8 mouse cellular contexts compared by ENCODE assay signal in the genomic region with DNA sequence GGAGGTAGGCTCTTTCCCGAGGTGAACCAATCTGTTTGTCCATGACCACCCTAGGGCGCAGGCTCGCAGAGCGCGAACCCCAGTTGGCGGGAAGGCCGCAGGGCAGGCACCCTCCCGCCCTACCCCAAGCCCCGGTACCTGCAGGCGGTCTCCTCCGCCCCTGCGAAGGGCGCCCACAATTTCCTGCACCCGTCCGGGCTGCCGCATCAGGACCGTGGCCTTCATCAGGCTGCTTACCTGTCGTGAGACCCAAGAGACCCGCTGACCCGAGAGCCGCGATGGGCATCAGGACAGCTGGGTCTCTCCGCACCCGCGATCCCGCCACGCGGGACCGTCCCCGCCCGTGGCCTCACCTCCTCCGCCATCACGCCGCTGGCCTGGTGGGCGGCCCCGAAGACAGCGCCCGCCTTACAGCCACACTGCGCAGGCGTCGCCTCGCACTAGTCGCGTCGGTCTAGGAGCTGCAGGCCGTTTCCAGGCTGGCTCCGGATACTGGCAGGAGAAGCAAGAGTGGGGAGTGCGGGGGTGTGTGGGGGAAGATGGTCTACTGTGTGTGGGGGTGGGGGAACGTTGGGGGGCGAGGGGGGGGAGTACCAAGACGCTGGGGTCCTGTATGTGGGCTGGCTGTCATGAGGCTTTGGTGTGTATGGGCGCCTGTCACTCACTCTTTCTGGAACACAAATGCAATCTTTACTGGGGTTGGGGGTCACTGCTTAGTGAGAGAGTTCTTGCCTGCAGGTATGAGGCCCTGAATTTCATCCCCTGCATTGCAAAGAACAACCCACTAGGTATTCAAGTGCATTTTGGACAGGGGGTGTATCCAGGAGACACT. TPM values are rescaled to one million over a fixed set of nuclear protein-coding genes. Genes with fewer than 3 reads are reported as not detected.
DNase-seq lines count a peak whose midpoint lies in the region; ATAC-seq and TF ChIP-seq lines count a peak whose summit lies in the region.

No protein-coding gene starts in this region.

- H3K9me3 ChIP-seq in lung, embryonic 15.5 days = no peaks in the 10 kb centered on the region

- peak; percentile 86 for DNase-seq in MN1 (ENCODE audit: low spot score)
- DNase-seq in cerebellum, adult 8-10 months = peak; percentile 82
- peak; percentile 75 for DNase-seq in forelimb bud, embryonic 11.5 days (ENCODE audit: low read depth, low spot score)
- peak; percentile 52 for DNase-seq in layer of hippocampus, adult 9-10 months (ENCODE audit: low spot score)
- DNase-seq in thymus, adult 18-20 months = peak; percentile 78 to 84

- no peaks in the 10 kb centered on the region for H3K27me3 ChIP-seq in lung, embryonic 15.5 days

- peak; percentile 79 for TF ChIP-seq POLR2A in olfactory bulb, adult 2 months (IDR thresholded peaks at IDR 0.05; ENCODE audit: insufficient read depth, low read depth, low read length)

- peaks cover 14% of the 10 kb centered on the region for H3K4me1 ChIP-seq in lung, embryonic 15.5 days
- H3K4me1 ChIP-seq in olfactory bulb, adult 2 months (ENCODE audit: control insufficient read depth, insufficient read depth, low read length) = peaks cover 5% of the 10 kb centered on the region

- WGBS in lung, embryonic 15.5 days = 2% methylated on average over 52 of the region's 52 CpGs
- under 1% methylated on average over 52 of the region's 52 CpGs for WGBS in olfactory bulb, adult 2 months

- peaks cover 17% of the 10 kb centered on the region for H3K36me3 ChIP-seq in lung, embryonic 15.5 days

- H3K4me3 ChIP-seq in lung, embryonic 15.5 days = peak overlapping the region; percentile 79
- H3K4me3 ChIP-seq in olfactory bulb, adult 2 months (ENCODE audit: insufficient read depth, low read depth, low read length) = peak overlapping the region; percentile 93

- peak; percentile 78 to 93 for ATAC-seq in hematopoietic stem cell, adult 5-6 weeks (replicated peaks in 1 of 2; ENCODE audit: insufficient read depth in 1 of 2, low FRiP score in 2 of 2, low TSS enrichment in 1 of 2, low read depth in 1 of 2, poor library complexity in 2 of 2, severe bottlenecking in 2 of 2)
- ATAC-seq in lung, embryonic 15.5 days (ENCODE audit: borderline replicate concordance, extremely low read depth, low FRiP score, low TSS enrichment) = peak; percentile 97

- H3K4me2 ChIP-seq in lung, embryonic 15.5 days = peak overlapping the region; percentile 78

- TF ChIP-seq CTCF in olfactory bulb, adult 2 months (IDR thresholded peaks at IDR 0.05; ENCODE audit: insufficient read depth, low read depth, low read length) = no peak

- H3K27ac ChIP-seq in lung, embryonic 15.5 days = peak overlapping the region; percentile 62
- peak overlapping the region; percentile 56; the same call in 1 of the 2 replicates for H3K27ac ChIP-seq in olfactory bulb, adult 2 months (ENCODE audit: insufficient read depth, low read depth, low read length)

- H3K9ac ChIP-seq in lung, embryonic 15.5 days = peak overlapping the region; percentile 77

RNA-seq across cellular contexts. Expression of a gene that starts 0.7 kb away (rescaled TPM):
- total RNA-seq in hematopoietic stem cell, adult 5-6 weeks (2017) = 50.2 and 73.2 TPM in 2 replicates
- 129 and 133 TPM in 2 replicates for polyA plus RNA-seq in lung, embryonic 15.5 days (2015; fragmentation: Nextera tagmentation; extraction: Ambion mirVana)
- polyA plus RNA-seq in olfactory bulb, adult 2 months (2012; ENCODE audit: insufficient read depth, insufficient read length, low replicate concordance, missing spikeins) = not detected in 2 replicates

RNA-seq across cellular contexts. Expression of a gene that starts 0.8 kb away (rescaled TPM):
- total RNA-seq in hematopoietic stem cell, adult 5-6 weeks (2017) = 0.60 and 2.1 TPM in 2 replicates
- polyA plus RNA-seq in lung, embryonic 15.5 days (2015; fragmentation: Nextera tagmentation; extraction: Ambion mirVana) = 0.56 and 0.88 TPM in 2 replicates
- polyA plus RNA-seq in olfactory bulb, adult 2 months (2012; ENCODE audit: insufficient read depth, insufficient read length, low replicate concordance, missing spikeins) = not detected in 2 replicates

RNA-seq across cellular contexts. Expression of a gene that starts 25.4 kb away (rescaled TPM):
- 0.38 and 0.74 TPM in 2 replicates for total RNA-seq in hematopoietic stem cell, adult 5-6 weeks (2017)
- 142 and 143 TPM in 2 replicates for polyA plus RNA-seq in lung, embryonic 15.5 days (2015; fragmentation: Nextera tagmentation; extraction: Ambion mirVana)
- polyA plus RNA-seq in olfactory bulb, adult 2 months (2012; ENCODE audit: insufficient read depth, insufficient read length, low replicate concordance, missing spikeins) = not detected in 2 replicates

RNA-seq across cellular contexts. Expression of a gene that starts 26.3 kb away (rescaled TPM):
- 0.65 and 2.7 TPM in 2 replicates for total RNA-seq in hematopoietic stem cell, adult 5-6 weeks (2017)
- 71.5 and 73.4 TPM in 2 replicates for polyA plus RNA-seq in lung, embryonic 15.5 days (2015; fragmentation: Nextera tagmentation; extraction: Ambion mirVana)
- polyA plus RNA-seq in olfactory bulb, adult 2 months (2012; ENCODE audit: insufficient read depth, insufficient read length, low replicate concordance, missing spikeins) = not detected in 2 replicates

RNA-seq across cellular contexts. Expression of a gene that starts 31.6 kb away (rescaled TPM):
- total RNA-seq in hematopoietic stem cell, adult 5-6 weeks (2017) = 27.6 and 34.2 TPM in 2 replicates
- polyA plus RNA-seq in lung, embryonic 15.5 days (2015; fragmentation: Nextera tagmentation; extraction: Ambion mirVana) = 8.6 and 9.3 TPM in 2 replicates
- polyA plus RNA-seq in olfactory bulb, adult 2 months (2012; ENCODE audit: insufficient read depth, insufficient read length, low replicate concordance, missing spikeins) = not detected in 2 replicates

Comparison
In these comparisons a context has a peak if more than half of its experiments do, and no peak if none do; other contexts are left out.
1. Peak in every context shown above with its lines: DNase-seq, ATAC-seq, H3K4me3 ChIP-seq and H3K27ac ChIP-seq.
2. RNA of a gene that starts 25.4 kb away (polyA plus RNA-seq): 142 to 143 TPM in lung, embryonic 15.5 days; not detected in olfactory bulb, adult 2 months; every median in the first group is over 100 times any median in the second.